Mouse (Mus musculus) adrenal gland, adult 8-10 months (tissue): ENCODE measurements around the gene Mycbp2. TPM values are rescaled to one million over a fixed set of nuclear protein-coding genes. Genes with fewer than 3 reads are reported as not detected.

Source experiments
- DNase-seq: peaks from one replicate; pipeline ENCODE4 v3.0.0; 2022
- total RNA-seq, 4 experiments: library from RNA; stranded (reverse); gene quantifications; 2 replicates each; pipeline ENCODE4 v1.2.4; 2022

Mycbp2 gene
- total RNA-seq, 4 experiments from 2014 or later, result 50.9 to 96.3 (median 74.7) TPM

DNA sequence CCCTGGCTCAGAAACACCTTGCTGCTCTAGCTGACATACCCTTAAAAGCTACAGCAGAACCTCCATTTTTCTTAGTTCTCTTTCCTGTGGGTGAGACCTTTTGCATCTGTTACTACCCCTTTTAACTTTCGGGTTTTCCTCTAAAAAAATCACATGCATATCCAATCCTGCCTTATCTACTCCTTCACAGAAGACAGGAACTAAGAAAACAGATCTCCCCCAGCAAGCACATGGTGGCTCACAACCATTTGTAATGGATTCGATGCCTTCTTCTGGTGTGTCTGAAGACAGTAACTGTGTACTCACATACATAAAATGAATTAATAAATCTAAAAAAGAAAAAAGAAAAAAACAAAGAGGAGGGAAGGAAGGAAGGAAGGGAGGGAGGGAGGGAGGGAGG lies 87.9 kb downstream of the Mycbp2 start:
- no peak for DNase-seq

DNA sequence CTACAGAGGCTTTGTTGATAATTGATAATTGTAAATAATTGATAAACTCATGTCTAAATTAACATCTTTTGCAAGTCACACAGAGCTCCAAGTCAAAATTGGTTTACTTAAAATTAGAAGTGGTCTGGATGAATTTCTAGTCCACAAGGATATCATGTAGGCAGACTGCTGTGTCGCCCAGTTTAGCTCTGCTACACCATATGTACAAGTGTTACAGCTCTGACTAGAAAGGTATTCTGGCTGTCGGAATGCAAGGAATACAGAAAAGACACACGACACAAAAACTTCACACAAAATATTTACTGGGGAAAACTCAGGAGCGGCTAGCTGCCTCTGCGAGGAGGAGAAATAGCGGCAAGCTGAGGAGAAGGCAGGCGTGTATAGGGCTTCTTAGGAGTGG lies 89.7 kb downstream of the Mycbp2 start:
- no peak for DNase-seq

DNA sequence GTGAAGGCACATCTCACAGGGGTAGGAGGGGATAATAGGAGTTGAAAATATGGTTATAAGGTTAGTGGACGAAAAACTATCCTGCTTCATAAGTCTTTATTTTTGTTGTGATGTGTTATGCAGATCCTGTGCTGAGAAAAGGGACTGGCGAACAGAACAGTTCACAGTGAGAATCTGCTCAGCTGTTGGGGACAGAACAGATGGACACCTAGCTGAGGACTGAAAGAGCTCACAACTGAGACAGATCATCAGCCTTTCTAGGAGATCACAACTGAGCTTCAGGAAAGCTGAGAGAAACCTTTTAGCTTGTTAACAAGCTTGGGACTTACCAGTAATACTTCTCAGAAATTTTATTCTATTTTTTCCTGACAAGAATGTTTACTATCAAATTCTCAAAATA lies 92.3 kb downstream of the Mycbp2 start:
- no peak for DNase-seq

DNA sequence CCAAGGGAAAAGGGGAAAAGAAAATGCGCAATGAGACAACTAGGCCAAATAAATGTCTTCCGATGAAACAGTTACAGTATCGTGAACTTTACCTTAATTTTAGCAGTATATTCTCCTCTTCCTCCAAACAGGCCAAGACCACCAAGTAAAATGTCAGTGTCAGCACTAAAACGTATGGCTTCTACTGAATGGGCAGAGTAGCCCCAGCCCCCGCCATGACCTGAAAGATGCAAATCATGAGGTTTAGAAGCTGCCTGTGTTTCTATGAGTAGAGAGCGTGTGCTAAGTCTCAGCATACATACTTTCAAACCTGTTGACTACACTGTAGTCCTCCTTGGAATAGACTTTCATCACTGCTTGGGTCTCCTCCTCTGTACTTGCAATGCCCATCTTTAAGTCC lies 104.6 kb downstream of the Mycbp2 start:
- no peak for DNase-seq

DNA sequence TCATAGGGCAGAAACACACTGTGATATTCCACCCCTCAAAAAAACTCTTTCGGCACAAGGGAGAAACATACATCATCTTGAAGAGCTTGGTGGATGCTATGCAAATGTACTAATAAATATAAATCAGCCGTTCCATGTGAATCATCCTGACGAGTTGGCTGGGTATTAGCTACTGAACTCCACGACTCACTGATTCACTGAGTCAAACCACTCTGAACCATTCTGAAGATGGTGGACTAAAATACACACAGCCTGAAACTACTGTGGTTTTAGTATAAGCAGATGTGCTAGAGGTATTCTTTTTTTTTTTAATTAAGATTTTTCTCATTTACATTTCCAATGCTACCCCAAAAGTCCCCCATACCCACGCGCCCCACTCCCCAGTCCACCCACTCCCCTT lies 111.8 kb downstream of the Mycbp2 start:
- DNase-seq, result no peak

DNA sequence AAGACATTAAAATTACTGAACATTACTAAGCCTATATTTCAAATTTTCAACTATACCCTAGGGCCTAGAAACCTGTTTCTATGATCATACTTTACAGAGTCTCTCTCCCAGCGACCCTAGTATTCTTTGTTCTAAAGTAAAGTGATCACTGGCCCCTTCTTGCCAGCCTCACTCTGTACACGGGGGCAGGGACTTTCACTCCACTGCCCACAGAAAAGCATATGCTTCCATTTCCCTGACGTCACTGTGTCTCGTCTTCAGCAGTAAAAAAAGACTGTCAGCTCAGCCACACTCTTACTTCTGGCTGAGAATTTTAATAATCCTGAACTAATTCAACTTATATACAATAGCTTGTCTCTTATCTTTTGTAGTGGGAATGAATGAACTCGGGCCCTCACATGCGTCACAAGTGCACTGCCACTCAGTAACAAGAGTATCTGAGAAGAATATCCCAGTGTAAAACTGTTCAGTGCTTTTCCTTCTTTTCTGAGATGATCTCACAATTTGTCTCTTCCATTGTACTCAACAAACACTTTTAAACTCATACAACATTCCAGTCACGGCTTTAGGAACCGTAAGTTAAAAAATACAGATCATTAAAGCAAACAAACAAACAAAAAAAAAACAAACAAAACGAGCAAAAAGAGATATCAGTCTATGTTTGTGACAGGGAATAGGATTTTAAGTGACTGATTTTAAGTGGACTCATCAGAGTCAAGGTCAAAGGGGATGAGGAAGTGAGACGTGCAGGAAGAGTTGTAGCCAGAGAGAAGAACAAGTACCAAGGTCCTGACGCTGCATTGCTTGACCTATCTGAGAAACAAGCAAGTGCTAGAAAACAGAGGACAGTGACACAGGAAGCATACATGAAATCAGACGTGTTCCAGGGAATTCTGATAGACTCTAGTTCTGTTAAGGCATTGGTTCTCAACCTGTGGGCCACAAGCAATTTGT lies 112.7 kb downstream of the Mycbp2 start:
- no peak for DNase-seq

DNA sequence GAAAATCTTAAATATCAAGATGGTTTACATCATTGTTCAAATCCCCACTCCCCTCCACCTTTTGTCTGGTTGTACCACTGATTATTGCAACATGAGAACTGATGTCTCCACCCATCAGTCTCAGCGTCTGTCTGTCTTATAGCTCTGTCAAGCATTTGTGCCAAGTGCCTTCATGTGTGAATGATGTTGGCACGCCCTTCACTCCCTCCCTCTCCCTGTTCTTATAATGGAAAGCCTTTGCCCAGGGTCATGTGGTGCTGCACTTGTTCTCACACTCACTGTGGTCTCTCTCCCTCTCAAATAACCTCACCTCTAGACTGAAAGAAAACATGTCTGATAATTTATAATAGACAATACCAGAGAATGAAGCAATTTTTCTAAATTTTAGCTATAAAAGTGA lies 124.3 kb downstream of the Mycbp2 start:
- DNase-seq, result no peak

DNA sequence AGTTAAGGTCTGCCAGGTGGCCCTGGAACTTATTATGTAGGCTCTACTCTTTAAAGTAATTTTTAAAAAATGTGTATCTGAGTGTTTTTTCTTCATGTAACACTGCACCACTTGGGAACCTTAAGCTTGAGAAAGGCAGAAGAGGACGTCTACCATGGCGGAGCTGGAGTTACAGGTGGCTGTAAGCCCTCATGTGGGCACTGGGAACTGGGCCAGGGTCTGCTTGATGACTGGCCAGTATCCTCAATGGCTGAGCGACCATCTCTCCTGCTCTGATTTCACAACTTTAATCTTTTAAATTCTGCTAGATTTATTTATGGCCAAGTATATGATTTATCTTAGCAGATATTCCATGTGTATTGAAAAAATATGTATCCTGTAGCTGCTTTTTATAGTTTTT lies 124.9 kb downstream of the Mycbp2 start:
- no peak for DNase-seq

DNA sequence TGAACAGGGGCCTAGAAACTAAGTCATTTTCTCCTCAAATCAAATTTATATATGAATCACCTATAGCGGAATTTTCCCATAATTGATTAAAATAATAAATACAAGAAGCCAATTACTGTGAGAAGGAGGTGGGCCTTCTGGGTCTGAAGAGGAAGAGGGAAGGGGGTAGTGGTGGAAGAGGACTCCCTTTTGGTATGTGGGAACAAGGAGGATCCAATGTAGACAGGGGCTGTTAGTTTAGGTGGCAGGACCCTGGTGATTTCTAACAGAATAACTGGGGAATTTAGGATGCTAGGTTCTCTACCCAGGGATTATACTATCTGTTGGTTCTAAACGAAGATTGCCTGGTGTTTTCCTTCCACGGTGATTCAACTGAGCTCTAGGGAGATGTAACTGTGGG lies 130.3 kb downstream of the Mycbp2 start:
- DNase-seq, result no peak

DNA sequence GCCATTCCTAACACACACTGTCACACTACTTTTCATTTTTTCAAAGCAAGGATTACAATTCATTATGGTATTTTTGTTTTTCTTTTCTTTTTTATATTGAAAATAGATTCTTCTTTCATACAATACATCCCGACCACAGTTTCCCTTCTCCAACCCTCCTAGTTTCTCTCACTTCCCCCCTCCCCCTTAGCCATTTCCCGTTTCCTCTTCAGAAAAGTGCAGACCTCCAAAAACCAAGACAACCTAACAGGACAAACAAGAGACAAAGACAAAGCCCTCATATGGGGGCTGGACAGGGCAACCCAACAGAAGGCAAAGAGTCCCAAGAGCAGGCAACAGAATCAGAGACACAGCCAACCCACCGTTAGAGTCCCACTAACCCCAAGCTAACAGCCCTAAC lies 160.0 kb downstream of the Mycbp2 start:
- no peak for DNase-seq

DNA sequence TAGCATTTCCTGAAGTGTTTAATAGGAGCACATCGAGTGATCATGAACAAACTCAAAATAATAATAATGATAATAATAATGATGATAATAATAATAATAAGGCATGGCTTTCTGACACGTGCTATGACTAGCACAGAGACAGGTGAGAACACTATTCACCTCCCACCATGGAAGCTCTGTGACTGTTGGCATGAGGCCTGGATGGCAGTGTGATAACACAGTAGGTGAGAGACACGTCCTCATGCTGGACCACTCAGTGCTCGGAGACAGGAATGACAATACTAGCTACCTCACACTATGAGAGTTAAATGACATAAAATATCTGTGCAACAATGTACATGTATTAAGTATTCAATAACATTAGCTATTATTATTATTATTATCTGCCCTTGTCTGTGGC lies 160.5 kb downstream of the Mycbp2 start:
- DNase-seq, result no peak

DNA sequence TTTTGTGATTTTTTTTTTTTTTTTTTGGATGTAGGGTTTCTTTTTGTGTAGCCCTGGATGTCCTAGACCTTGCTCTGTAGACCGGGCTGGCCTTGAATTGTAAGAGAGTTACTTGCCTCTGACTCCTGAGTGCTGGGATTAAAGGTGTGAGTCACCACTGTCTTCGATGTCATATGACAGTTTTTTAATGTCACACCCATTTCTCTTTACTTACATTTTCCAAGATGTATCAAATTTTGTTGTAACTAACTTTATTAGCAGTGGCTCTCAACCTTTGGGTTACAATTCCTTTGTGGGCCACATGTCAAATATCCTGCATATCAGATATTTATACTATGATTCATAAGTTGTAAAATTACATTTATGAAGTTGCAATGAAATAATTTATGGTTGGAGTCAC lies 166.5 kb downstream of the Mycbp2 start:
- DNase-seq, result no peak

DNA sequence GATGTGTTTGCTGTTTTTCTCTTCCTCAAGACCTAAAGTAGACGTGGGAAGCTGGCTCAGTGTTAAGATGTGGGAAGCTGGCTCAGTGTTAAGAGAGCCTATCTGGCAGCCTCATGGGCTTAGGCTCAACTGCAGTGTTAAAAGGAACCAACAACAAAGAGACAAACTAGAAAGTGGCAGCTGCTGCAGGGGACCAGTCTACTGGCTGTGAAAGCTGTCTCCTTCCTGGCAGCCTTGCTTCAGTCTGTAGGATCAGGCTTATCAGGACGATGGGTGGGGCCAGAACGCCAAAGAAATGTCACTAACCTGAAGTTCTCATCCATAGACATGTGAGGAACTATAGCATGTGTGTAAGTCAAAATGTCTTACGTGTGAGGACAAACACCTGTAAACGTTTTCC lies 183.7 kb downstream of the Mycbp2 start:
- no peak for DNase-seq

DNA sequence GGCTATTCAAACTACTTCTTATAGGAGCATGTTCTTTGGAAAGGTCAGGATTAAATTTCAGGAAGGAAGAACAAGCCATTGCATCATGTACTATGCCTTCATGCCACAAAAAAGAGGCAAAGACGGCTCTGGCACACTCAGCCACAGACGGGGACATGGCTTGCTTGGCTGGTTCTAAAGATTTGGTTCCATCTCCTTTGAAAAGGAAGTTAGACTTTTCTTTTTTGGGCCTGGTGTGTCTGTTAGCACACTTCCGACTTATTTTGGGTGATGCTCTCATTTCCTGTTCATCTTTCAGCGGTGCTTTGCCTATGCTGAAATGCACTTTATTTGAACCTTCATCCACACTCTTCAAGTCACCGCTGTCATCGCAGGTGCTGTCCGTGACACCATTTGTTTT lies 190.9 kb downstream of the Mycbp2 start:
- no peak for DNase-seq

DNA sequence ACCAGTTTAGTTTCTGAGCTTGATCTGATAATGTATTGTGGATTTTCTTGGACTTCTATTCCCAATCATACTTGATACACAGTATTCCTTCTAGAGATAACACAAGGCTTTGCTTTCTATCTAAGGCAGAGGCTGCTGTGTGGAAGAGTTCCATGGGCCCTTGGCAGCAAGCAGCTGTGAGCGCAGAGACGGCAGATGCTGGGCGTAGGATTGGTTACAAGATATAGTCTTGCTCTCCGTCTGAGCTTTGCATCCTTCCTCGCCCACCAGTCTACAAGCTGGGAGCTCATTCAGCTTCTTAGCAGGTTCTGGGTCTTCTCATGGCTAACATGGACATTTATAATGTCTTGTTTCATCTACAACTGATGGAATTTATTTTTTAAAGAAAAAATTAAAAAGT lies 196.5 kb downstream of the Mycbp2 start:
- DNase-seq, result no peak

DNA sequence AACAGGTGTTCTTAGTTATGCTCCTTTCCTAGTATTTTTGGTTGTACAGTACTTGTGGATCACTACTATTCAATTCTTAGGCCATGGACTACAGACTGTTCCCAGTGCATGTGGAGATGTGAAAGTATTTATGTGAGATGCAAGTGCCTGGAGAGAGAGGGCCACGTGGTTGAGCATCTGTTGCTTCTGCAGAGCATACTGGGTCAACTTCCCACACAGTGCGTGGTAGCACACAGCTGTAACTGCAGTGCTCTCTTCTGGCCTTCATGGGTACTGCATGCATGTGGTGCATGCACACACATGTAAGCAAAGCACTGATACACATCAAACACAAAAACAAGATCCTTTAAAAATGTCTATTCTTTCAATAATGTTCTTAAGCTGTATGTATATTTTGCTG lies 214.6 kb downstream of the Mycbp2 start:
- DNase-seq, result no peak

DNA sequence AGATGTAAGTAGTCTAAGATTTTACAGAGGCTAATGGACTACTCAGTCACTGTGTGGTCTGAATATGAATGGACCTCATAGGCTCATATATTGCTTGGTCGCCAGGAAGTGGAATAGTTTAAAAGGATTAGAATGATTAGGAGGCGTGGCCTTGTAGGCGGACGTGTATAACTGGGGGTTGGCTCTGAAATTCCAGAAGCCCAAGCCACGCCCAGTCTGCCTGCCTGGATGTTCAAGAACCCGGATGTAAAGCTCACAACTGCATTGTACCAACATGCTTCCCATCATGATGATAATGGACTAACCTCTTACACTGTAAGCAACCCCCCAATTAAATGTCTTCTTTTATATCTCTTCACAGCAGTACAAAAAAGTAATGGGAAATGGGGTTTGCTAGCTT lies 220.9 kb downstream of the Mycbp2 start:
- no peak for DNase-seq

DNA sequence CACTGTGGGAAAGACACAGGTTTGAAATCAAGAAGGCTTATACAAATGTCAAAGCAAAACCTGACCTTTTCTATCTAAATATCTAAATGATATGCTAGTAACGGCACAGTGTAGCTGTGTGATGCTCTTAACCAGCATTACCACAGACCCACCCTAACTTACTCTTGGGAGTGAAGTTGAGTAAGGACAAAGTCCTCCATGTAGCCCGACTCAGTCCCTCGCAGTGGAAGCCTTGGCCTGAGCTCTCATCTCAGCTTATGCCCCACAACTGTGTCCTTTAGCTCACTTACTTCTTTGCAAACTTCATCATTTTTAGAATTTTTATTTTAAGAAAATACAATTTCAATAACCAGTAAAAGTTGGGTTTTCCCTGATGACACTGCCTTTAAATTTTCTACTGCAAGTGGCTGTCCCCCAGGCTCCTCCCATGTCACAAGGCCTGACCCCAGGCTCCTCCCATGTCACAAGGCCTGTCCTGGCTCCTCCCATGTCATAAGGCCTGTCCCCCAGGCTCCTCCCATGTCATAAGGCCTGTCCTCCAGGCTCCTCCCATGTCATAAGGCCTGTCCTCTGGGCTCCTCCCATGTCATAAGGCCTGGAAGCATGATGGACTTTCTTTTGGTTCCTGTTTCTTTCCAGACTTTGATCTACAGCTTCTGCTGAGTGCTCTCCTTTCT lies 231.5 kb downstream of the Mycbp2 start:
- no peak for DNase-seq

DNA sequence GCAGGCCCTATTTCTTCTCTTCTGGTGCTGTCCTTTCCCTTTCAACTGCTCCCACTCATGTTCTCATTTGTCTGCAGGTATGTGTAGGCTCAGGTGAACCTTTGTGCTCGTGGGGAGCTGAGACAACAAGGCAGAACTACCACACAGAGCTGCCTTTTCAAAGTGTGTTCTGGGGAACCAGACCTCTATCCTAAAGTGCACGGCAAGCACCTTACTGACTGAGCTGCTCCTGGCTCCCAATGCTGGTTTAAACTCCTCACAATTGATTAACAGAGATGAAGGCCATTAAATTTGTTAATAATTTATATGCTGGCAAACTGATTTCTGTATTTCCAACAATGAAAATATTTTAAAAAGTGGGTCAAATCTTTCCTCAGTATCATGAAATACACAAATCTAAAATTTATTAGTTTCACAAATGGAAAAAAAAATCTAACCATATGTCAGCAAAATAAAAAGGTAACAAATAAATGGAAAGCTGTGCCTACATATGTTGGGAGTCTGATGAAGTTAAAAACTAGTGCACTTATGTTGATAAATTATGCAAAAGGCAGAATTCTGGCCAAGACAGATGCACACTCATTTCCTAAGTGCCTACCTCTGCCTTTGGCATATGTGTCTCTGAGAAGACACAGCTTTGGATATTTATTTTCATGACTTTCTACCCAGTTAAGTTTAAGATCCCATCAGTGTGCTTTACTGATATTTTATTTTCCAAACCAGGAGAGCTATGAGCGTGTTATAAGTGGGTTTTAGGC lies 233.8 kb downstream of the Mycbp2 start:
- DNase-seq, result no peak

DNA sequence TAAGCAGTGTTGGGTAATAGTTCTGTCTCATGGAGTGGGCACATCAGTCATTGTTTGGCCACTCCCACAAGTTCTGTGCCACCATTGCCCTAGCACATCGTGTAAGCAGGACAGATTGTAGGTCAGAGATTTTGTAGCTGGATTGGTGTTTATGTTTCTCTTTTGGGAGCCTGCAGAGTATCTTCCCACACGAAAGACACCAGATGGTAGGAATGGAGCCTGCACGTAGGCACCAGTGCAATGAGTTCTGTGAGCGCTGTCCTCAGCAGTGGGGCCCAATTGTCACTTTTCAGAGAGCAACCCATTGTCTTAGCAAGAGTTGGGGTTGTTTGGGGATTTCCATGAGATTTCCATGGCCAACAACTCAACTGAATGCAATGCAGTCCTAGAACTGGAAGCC lies 236.6 kb downstream of the Mycbp2 start:
- DNase-seq, result no peak

DNA sequence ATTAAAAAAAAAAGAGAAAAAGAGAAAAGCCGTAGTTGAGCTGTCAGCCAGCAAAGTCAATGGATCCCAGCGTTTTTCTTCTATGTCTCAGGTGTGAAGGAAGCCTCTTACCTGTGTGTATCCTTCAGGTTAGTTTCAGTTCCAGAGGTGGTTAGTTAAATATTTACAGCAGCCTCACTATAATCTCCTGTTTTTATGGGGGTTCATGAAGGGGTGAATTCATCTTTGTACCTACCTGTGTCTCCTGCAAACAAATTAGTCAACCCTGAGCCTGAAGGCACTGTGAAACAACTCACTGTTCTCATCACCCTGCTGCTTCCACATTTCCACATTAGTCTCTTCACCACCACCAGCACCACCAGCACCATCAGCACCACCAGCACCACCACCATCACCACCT lies 240.3 kb downstream of the Mycbp2 start:
- DNase-seq, result no peak

DNA sequence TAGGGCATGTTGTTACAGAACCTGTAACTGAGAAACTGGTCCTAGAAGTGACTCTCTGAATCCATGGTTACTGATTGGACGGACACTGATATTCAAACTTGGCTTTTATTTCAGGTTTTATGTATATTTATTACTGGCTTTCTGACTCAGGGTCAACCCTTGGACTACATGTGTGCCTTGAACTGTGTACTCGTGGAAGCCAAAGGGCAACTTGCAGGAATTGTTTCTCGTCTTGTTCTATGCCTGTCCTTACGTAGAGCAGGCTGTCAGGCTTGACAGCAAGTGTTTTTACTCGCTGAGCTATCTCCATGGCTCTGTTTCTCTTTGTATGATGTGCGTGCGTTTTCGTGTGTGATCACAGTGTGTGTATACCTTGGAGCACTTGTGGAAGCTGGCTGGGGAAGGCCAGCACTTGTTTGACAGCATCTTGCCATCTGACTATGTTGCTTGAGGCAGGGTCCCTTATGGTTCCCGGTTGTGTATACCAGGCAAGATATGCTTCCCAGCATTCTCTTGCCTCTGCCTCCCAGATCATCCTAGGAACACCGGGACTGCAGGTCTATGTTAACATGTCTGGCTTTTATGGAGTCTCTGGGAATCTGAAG lies 243.8 kb downstream of the Mycbp2 start:
- DNase-seq, result no peak

DNA sequence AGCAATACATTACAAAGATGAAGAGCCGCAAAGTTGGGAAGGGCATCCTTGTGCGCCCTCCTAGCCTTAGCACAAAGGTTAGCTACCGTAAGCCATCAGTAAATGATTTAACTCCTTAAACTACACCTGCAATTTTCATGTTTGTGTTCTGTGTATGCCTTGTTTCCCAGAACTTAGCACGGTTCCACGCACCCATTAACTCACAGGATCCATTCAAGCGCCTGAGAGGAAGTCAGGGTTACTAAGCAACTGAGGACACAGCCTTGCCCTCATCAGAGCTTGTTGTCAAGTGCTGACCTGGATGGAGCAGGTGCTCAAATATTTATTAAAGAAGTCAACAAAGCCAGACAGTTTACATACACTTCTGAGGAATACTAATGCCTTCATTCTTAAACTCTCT lies 244.4 kb downstream of the Mycbp2 start:
- no peak for DNase-seq
